Mouse (Mus musculus) hindbrain, embryonic 11.5 days (tissue): ENCODE data around the gene Pdlim7. TPM values are rescaled to one million over a fixed set of nuclear protein-coding genes. Genes with fewer than 3 reads are reported as not detected.

Experiments used
- ATAC-seq: fragments of 200-750 bp; cut with Nextera tagmentation; 2 replicates; pipeline ENCODE4 v1.8.0; 2017; ENCODE audit warnings: mild to moderate bottlenecking, moderate TSS enrichment, moderate library complexity; ENCODE audit not compliant: low FRiP score
- DNase-seq: peaks from one replicate; pipeline ENCODE4 v3.0.0-alpha.2; 2015; ENCODE audit warnings: low spot score
- H3K27ac ChIP-seq: fragments of 300-500 bp; sonication (generic); 2 replicates; pipeline ENCODE4 v1.5.1; 2014; ENCODE audit warnings: mild to moderate bottlenecking, low read depth, low read length
- H3K27me3 ChIP-seq: fragments of 300-500 bp; sonication (generic); 2 replicates; pipeline ENCODE4 v1.6.1; 2014; ENCODE audit warnings: mild to moderate bottlenecking, low read length, moderate library complexity, mixed read lengths; ENCODE audit not compliant: control insufficient read depth, insufficient read depth
- H3K36me3 ChIP-seq: fragments of 300-500 bp; sonication (generic); 2 replicates; pipeline ENCODE4 v1.6.1; 2014; ENCODE audit warnings: mild to moderate bottlenecking, low read length, moderate library complexity, mixed read lengths; ENCODE audit not compliant: control insufficient read depth, insufficient read depth
- H3K4me1 ChIP-seq: fragments of 300-500 bp; sonication (generic); replicated peaks from 2 replicates; pipeline ENCODE4 v1.6.1; 2014; ENCODE audit warnings: low read length, mixed read lengths; ENCODE audit not compliant: control insufficient read depth, insufficient read depth
- H3K4me2 ChIP-seq: fragments of 300-500 bp; sonication (generic); replicated peaks from 2 replicates; pipeline ENCODE4 v1.6.1; 2014; ENCODE audit warnings: mild to moderate bottlenecking, low read depth, low read length
- H3K4me3 ChIP-seq: fragments of 300-500 bp; sonication (generic); 2 replicates; pipeline ENCODE4 v1.5.1; 2014; ENCODE audit warnings: low read depth, low read length
- H3K9ac ChIP-seq: fragments of 300-500 bp; sonication (generic); 2 replicates; pipeline ENCODE4 v1.6.1; 2014; ENCODE audit warnings: low read depth, low read length
- H3K9me3 ChIP-seq: fragments of 300-500 bp; sonication (generic); 2 replicates; pipeline ENCODE4 v1.6.1; 2016; ENCODE audit warnings: low read length; ENCODE audit not compliant: control insufficient read depth
- WGBS: fragments of 180-500 bp; shearing (Covaris S2); extraction: QIAGEN DNeasy Blood & Tissue Kit; methylation state at CpG from one replicate; pipeline ENCODE4 v1.1.7; 2014; 5-methylcytosine and 5-hydroxymethylcytosine counted together
- polyA plus RNA-seq: library from polyadenylated mRNA; unstranded; fragments of >200 nt; fragmentation: Nextera tagmentation; extraction: Ambion mirVana; gene quantifications from 2 replicates; pipeline ENCODE4 v1.2.1, GENCODE M21; 2014

Pdlim7 gene
- polyA plus RNA-seq, 1 experiment from 2014 or later: 152 TPM

GRCm38 (mm10) chr13:55486029-55486794 lies 27.3 kb downstream of the Pdlim7 start:
- 38% methylated on average over 14 of the region's 14 CpGs for WGBS
- H3K4me2 ChIP-seq: peak overlapping the region; percentile 96

GRCm38 (mm10) chr13:55484520-55485088 lies 28.9 kb downstream of the Pdlim7 start:
- Histone ChIP-seq H3K4me3 (peak overlapping the region; percentile 99), H3K36me3 (peaks cover 18% of the 10 kb centered on the region), H3K9ac (peak overlapping the region; percentile 100), H3K4me1 (peaks cover 28% of the 10 kb centered on the region), H3K4me2 (peak overlapping the region; percentile 96), H3K27ac (peak overlapping the region; percentile 99), H3K9me3 (no peaks in the 10 kb centered on the region), H3K27me3 (no peaks in the 10 kb centered on the region)
- peak; percentile 37 for DNase-seq
- WGBS: 19% methylated on average over 7 of the region's 7 CpGs
- no peak for ATAC-seq

More at GRCm38 (mm10) chr13:55486029-55486794, 27.3 kb downstream of the Pdlim7 start:
- Histone ChIP-seq H3K27ac (peak overlapping the region; percentile 99), H3K36me3 (peaks cover 8% of the 10 kb centered on the region), H3K9me3 (no peaks in the 10 kb centered on the region), H3K27me3 (no peaks in the 10 kb centered on the region), H3K4me1 (peaks cover 28% of the 10 kb centered on the region), H3K9ac (peak overlapping the region; percentile 100), H3K4me3 (peak overlapping the region; percentile 99)
- DNase-seq (peak; percentile 50), ATAC-seq (no peak)

GRCm38 (mm10) chr13:55483593-55483992 lies 29.9 kb downstream of the Pdlim7 start:
- peak overlapping the region; percentile 96 for H3K4me2 ChIP-seq
- peak overlapping the region; percentile 99 for H3K27ac ChIP-seq
- DNase-seq (peak; percentile 88), ATAC-seq (peak; percentile 31; the same call in 1 of the 2 replicates)
- H3K9ac ChIP-seq: no peak overlapping the region
- 23% methylated on average over 13 of the region's 15 CpGs for WGBS
- no peaks in the 10 kb centered on the region for H3K9me3 ChIP-seq
- H3K36me3 ChIP-seq: peaks cover 24% of the 10 kb centered on the region
- H3K4me3 ChIP-seq: peak overlapping the region; percentile 4; the same call in 1 of the 2 replicates
- H3K27me3 ChIP-seq: no peaks in the 10 kb centered on the region
- H3K4me1 ChIP-seq: peaks cover 31% of the 10 kb centered on the region

GRCm38 (mm10) chr13:55483071-55483470 lies 30.4 kb downstream of the Pdlim7 start:
- ATAC-seq: no peak
- WGBS: 56% methylated on average over 9 of the region's 9 CpGs
- peaks cover 31% of the 10 kb centered on the region for H3K4me1 ChIP-seq
- DNase-seq: no peak
- peaks cover 24% of the 10 kb centered on the region for H3K36me3 ChIP-seq
- H3K9ac ChIP-seq: no peak overlapping the region
- no peaks in the 10 kb centered on the region for H3K27me3 ChIP-seq
- peak overlapping the region; percentile 99 for H3K27ac ChIP-seq
- H3K4me2 ChIP-seq: peak overlapping the region; percentile 26
- peak overlapping the region; percentile 4; the same call in 1 of the 2 replicates for H3K4me3 ChIP-seq
- H3K9me3 ChIP-seq: no peaks in the 10 kb centered on the region

GRCm38 (mm10) chr13:55482542-55482941 lies 30.9 kb downstream of the Pdlim7 start:
- Histone ChIP-seq H3K9ac (no peak overlapping the region), H3K27ac (no peak overlapping the region; the same call in 1 of the 2 replicates), H3K4me1 (peaks cover 31% of the 10 kb centered on the region), H3K4me3 (no peak overlapping the region), H3K9me3 (no peaks in the 10 kb centered on the region), H3K4me2 (no peak overlapping the region; the same call in 1 of the 2 replicates), H3K27me3 (no peaks in the 10 kb centered on the region), H3K36me3 (peaks cover 24% of the 10 kb centered on the region)
- ATAC-seq: no peak
- no peak for DNase-seq
- WGBS: 91% methylated on average over 7 of the region's 7 CpGs

DNA sequence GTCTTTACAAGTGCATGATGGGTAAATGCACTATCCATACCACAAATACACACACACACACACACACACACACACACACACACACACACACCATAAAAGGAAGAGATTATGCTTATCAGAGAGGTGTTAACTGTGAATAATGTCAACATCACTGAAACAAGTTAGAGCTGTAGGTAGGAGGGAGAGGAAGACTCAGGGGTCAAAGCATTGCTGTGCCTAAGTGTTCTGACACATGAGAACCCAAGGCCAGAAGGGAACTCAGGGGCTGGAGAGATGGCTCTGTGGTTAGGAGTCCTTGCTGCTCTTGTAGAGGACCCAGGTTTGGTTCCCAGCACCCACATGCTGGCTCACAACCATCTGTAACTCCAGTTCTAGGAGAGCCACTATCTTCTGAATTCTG lies 33.5 kb downstream of the Pdlim7 start:
- H3K27me3 ChIP-seq: 0 out of 2 replicates have a peak, but pooled peaks cover 3% of the 10 kb centered on the region
- H3K4me2 ChIP-seq: no peak overlapping the region
- no peak overlapping the region for H3K27ac ChIP-seq
- ATAC-seq: no peak
- no peak for DNase-seq
- H3K36me3 ChIP-seq: peaks cover 35% of the 10 kb centered on the region
- H3K9ac ChIP-seq: no peak overlapping the region
- peaks cover 28% of the 10 kb centered on the region for H3K4me1 ChIP-seq
- H3K9me3 ChIP-seq: no peaks in the 10 kb centered on the region
- no peak overlapping the region for H3K4me3 ChIP-seq

DNA sequence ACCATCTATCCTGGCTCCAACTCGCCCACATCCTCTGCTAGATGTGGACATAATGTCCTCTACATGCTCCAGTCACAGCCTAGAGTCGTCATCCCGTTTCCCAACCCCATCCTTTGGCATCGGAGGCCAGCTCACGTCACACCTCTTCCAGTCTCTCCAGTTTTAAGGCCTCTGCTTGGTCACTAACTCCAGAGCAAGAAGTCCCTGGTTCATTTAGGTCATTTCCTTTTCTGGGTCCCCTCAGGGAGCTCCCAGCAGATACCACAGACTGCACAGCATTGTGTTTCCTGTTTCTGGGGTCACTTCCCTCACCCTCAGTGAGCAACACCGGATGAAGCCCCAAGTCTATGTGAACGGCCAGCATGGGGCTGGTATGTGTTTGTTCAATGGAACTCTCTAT lies 34.5 kb downstream of the Pdlim7 start:
- Histone ChIP-seq H3K4me2 (no peak overlapping the region), H3K4me3 (no peak overlapping the region), H3K27ac (no peak overlapping the region), H3K9me3 (no peaks in the 10 kb centered on the region), H3K4me1 (peaks cover 30% of the 10 kb centered on the region), H3K27me3 (0 out of 2 replicates have a peak, but pooled peaks cover 3% of the 10 kb centered on the region), H3K9ac (no peak overlapping the region), H3K36me3 (peaks cover 38% of the 10 kb centered on the region)
- WGBS: 84% methylated on average over 7 of the region's 7 CpGs
- DNase-seq (no peak), ATAC-seq (no peak)

- WGBS: 50% methylated on average over 5 of the region's 5 CpGs
- Histone ChIP-seq H3K9me3 (no peaks in the 10 kb centered on the region), H3K27me3 (0 out of 2 replicates have a peak, but pooled peaks cover 3% of the 10 kb centered on the region), H3K4me1 (peaks cover 32% of the 10 kb centered on the region), H3K4me2 (no peak overlapping the region), H3K9ac (no peak overlapping the region), H3K27ac (no peak overlapping the region), H3K4me3 (no peak overlapping the region), H3K36me3 (peaks cover 38% of the 10 kb centered on the region)
- ATAC-seq: no peak
- DNase-seq: peak; percentile 65
Observed at GRCm38 (mm10) chr13:55478036-55478435, 35.4 kb downstream of the Pdlim7 start.
